Mouse (Mus musculus) stomach, embryonic 16.5 days (tissue): ENCODE measurements around the gene Sorbs2. TPM values are rescaled to one million over a fixed set of nuclear protein-coding genes. Genes with fewer than 3 reads are reported as not detected.
A peak's percentile ranks its signal among the peaks of the same experiment; 100 is the strongest.

Experiments
- ATAC-seq: fragments of 200-750 bp; cut with Nextera tagmentation; 2 replicates; pipeline ENCODE4 v1.8.0; 2017; ENCODE audit warnings: moderate number of reproducible peaks, moderate TSS enrichment; ENCODE audit not compliant: insufficient read depth, low FRiP score
- H3K27ac ChIP-seq: fragments of 300-500 bp; sonication (generic); 2 replicates; pipeline ENCODE4 v1.5.1; 2014; ENCODE audit warnings: low read length
- H3K27me3 ChIP-seq: fragments of 300-500 bp; sonication (generic); 2 replicates; pipeline ENCODE4 v1.6.1; 2014; ENCODE audit warnings: low read length, control low read depth, mixed read lengths; ENCODE audit not compliant: control insufficient read depth, insufficient read depth
- H3K36me3 ChIP-seq: fragments of 300-500 bp; sonication (generic); 2 replicates; pipeline ENCODE4 v1.6.1; 2014; ENCODE audit warnings: low read length; ENCODE audit not compliant: control insufficient read depth, insufficient read depth
- H3K4me1 ChIP-seq: fragments of 300-500 bp; sonication (generic); 2 replicates; pipeline ENCODE4 v1.6.1; 2014; ENCODE audit warnings: low read length, control low read depth, mixed read lengths; ENCODE audit not compliant: control insufficient read depth, insufficient read depth
- H3K4me2 ChIP-seq: fragments of 300-500 bp; sonication (generic); 2 replicates; pipeline ENCODE4 v1.6.1; 2014; ENCODE audit warnings: low read depth, low read length, mixed read lengths
- H3K4me3 ChIP-seq: fragments of 300-500 bp; sonication (generic); replicated peaks from 2 replicates; pipeline ENCODE4 v1.5.1; 2014; ENCODE audit warnings: mild to moderate bottlenecking, low read length
- H3K9ac ChIP-seq: fragments of 300-500 bp; sonication (generic); 2 replicates; pipeline ENCODE4 v1.6.1; 2014; ENCODE audit warnings: low read length
- H3K9me3 ChIP-seq: fragments of 300-500 bp; sonication (generic); replicated peaks from 2 replicates; pipeline ENCODE4 v1.6.1; 2016; ENCODE audit warnings: low read length, control low read depth; ENCODE audit not compliant: control insufficient read depth
- WGBS: fragments of 180-500 bp; shearing (Covaris S2); extraction: QIAGEN DNeasy Blood & Tissue Kit; methylation state at CpG from one replicate; pipeline ENCODE4 v1.1.7; 2014; 5-methylcytosine and 5-hydroxymethylcytosine counted together
- polyA plus RNA-seq: library from polyadenylated mRNA; unstranded; fragments of >200 nt; fragmentation: Nextera tagmentation; extraction: Ambion mirVana; gene quantifications from 2 replicates; pipeline ENCODE4 v1.2.1, GENCODE M21; 2015

Gene Sorbs2
- 27.2 and 28.3 TPM in 2 replicates for polyA plus RNA-seq

DNA sequence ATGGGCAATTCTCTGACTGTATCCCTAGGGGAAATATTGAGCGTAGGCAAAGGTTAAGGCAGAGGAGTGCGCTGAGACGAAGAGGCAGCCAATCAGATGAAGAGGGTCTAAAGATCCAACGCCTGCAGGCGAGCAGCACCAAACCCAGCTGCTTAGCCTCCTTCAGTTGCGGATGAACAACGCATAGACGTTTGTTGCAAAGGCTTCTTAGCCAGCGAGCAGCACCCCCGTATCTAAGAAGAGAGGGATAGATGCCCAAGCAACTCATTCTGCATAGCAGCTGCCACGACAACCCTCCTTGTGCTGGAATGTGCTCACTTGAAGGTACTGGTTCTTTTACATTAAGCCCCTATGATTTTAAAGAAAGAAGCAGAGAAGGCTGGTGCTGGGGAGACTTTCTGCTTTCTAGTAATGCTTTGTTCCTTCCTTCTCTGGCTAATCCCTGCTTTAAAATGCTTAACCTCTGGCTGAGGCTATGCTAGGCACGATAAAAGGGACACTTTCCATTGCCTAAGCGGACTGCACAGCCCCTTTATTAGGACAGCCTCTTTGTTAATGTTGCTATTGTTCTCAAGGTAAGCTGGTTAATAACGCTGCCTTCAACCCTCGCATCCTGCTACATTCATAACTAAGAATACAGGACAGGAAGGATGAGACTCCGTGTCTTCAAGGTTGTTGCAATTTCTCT, at the start of gene Sorbs2:
Gene Sorbs2, plus strand, starts transcription at position 155 of the 688 bp plus-strand sequence.
- no peak within 1 kb of the TSS for H3K27ac ChIP-seq
- H3K36me3 ChIP-seq = no peaks in the 10 kb centered on the region
- peak within 1 kb of the TSS; percentile 23; the same call in 1 of the 2 replicates for H3K4me3 ChIP-seq
- H3K27me3 ChIP-seq = no peaks in the 10 kb centered on the region
- no peak for ATAC-seq
- H3K9ac ChIP-seq = no peak within 1 kb of the TSS
- H3K4me1 ChIP-seq = 0 out of 2 replicates have a peak, but pooled peaks cover 7% of the 10 kb centered on the region
- WGBS = 20% methylated on average over 16 of the region's 16 CpGs
- peak within 1 kb of the TSS; percentile 34 for H3K4me2 ChIP-seq
- H3K9me3 ChIP-seq = no peaks in the 10 kb centered on the region

DNA sequence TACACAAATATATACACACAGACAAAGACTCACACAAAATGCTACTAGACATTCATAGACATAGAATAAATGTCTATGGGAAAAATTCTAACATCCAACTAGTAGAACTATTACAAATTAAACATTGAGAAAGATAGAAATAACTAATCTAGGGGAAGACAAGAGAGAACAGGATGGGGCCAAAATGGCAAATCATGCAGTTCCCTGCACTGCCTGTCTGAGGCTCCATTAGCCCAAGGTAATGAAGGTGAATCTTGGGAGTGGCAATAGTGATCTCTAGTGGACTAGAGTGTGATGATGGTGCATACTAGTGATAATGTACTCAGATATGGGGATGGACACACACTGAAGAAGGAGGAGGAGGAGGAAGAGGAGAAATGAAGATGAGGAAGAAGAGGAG, 49.7 kb upstream of the Sorbs2 start:
- no peaks in the 10 kb centered on the region for H3K27me3 ChIP-seq
- no peak for ATAC-seq
- no peak overlapping the region for H3K27ac ChIP-seq

DNA sequence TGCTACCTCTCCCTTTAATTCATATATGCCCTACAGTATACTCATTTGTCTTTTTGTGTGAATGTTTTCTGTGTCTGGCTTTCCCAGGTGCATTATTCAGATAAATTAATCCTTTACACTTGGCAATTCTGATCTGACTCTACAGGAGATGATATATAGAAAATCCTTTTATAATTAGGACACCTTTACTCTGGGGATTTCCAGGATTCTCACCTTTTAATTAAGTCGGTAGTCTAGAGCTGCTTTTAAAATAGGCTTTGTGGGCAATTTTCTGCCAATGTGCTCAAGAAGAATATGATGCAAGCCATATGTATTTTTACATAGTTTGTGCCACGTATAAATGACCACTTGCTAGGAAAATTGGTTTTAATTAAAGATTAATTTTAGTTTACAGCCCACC, 38.6 kb upstream of the Sorbs2 start:
- 82% methylated on average over 2 of the region's 2 CpGs for WGBS
- H3K9ac ChIP-seq = no peak overlapping the region
- no peaks in the 10 kb centered on the region for H3K36me3 ChIP-seq
- H3K4me3 ChIP-seq = no peak overlapping the region
- H3K27ac ChIP-seq = no peak overlapping the region
- H3K27me3 ChIP-seq = no peaks in the 10 kb centered on the region; the same call in 1 of the 2 replicates
- no peaks in the 10 kb centered on the region for H3K9me3 ChIP-seq
- no peaks in the 10 kb centered on the region for H3K4me1 ChIP-seq
- no peak for ATAC-seq
- H3K4me2 ChIP-seq = no peak overlapping the region

More for the DNA sequence above, 49.7 kb upstream of the Sorbs2 start:
- H3K9ac ChIP-seq = no peak overlapping the region
- H3K4me2 ChIP-seq = no peak overlapping the region
- no peaks in the 10 kb centered on the region for H3K36me3 ChIP-seq
- H3K9me3 ChIP-seq = 0 out of 2 replicates have a peak, but pooled peaks cover 2% of the 10 kb centered on the region
- H3K4me1 ChIP-seq = no peaks in the 10 kb centered on the region
- H3K4me3 ChIP-seq = no peak overlapping the region

DNA sequence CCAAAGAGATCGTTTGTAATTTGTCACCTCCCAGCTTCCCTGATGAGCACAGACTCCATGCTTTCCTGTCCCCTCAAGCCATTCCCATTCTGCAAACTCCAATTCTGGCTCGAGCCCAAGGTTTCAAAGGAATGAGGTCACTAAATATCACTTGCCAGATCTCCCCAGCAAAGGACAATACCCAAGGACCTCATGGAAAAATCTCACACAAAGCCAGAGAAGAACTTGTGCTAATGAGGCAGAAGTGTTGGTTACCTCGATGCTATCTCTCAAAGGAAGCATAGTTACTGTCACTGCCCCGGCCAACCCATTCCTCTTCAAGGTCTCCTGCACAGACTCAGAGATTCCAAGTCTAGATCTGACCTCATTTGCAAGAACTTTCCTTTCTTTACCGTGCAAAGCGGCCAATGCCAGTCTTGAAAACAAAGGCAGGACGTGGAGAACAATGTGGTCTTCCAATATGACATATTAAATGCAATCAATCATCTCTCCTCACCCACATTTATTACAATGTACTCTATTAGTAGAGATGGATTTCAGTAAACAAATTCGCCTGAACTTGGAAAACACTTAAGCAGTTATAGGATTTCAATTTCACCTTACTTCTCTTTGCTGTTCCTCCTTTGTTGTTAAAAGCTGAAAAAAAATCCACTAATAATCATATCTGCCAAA, 37.9 kb upstream of the Sorbs2 start:
- Histone ChIP-seq H3K4me3 (no peak overlapping the region), H3K36me3 (no peaks in the 10 kb centered on the region), H3K4me1 (no peaks in the 10 kb centered on the region), H3K27ac (no peak overlapping the region), H3K4me2 (no peak overlapping the region), H3K27me3 (no peaks in the 10 kb centered on the region; the same call in 1 of the 2 replicates), H3K9me3 (no peaks in the 10 kb centered on the region), H3K9ac (no peak overlapping the region)
- 64% methylated on average over 8 of the region's 8 CpGs for WGBS
- no peak for ATAC-seq

DNA sequence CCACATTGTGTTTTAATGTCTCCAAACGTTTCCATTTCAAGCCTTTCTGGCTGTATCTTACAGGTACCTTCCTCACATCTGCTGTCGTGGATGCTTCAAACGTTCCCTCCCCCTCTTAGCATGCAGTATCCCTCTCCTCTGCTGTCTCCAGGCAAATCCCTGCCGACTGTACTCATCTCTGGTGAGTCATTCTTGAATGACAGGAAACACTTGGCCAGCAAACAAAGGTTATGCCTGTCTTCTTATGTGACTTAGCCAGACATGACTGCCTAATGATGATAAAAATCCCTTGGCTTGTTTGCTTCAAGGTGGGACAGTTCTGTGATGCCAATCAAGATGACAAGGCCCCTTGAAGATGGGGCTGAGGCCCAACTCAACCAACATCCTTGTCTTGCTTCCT, 26.7 kb upstream of the Sorbs2 start:
- Histone ChIP-seq H3K4me2 (no peak overlapping the region), H3K4me1 (no peaks in the 10 kb centered on the region), H3K9me3 (no peaks in the 10 kb centered on the region), H3K27ac (no peak overlapping the region), H3K27me3 (no peaks in the 10 kb centered on the region), H3K36me3 (no peaks in the 10 kb centered on the region), H3K9ac (no peak overlapping the region), H3K4me3 (no peak overlapping the region)
- WGBS = 62% methylated on average over 4 of the region's 4 CpGs
- ATAC-seq = no peak

DNA sequence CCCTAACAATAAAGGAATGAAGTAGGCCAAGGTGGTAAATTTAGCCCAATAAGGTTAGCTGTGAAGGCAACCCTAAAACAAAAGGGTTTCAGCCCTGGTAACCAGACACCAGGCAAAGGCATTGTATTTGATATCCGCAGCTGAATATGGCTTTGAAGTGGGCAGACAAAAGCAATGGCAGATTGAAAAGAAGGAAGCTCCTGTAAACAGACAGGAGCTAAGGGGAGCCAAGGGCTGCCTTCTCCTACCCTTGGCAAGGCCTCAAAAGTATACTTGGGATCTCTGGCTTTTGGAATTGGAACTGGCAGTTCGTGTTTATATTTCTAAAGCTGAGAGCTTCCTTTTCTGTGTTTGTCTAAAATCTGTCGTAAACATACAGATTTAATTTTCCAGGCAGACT, 21.3 kb upstream of the Sorbs2 start:
- Histone ChIP-seq H3K9ac (no peak overlapping the region), H3K36me3 (no peaks in the 10 kb centered on the region), H3K9me3 (no peaks in the 10 kb centered on the region), H3K27ac (no peak overlapping the region), H3K27me3 (no peaks in the 10 kb centered on the region), H3K4me3 (no peak overlapping the region), H3K4me2 (no peak overlapping the region), H3K4me1 (no peaks in the 10 kb centered on the region)
- no peak for ATAC-seq
- WGBS = 57% methylated on average over 3 of the region's 3 CpGs

DNA sequence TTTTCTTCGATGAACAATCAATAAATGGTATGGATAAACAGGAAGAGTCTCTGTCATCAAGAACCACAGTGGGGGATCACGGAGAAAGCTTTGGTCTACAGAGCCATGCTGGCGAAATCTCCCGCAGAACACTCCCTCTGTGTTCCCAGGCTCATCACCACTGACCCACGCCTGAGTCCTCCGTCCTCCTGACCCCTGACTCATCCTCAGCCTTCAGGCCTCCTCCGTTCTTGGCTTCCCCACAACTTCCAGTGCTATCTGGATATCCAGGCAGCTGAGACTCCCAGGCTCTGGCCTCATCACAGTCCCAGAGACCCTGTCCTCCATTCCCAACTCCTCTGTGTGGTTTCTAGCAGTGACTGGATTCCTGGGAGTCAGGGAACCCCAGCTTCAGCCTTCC, 3.6 kb upstream of the Sorbs2 start:
- Histone ChIP-seq H3K9me3 (no peaks in the 10 kb centered on the region), H3K36me3 (no peaks in the 10 kb centered on the region), H3K4me3 (no peak overlapping the region), H3K9ac (no peak overlapping the region), H3K4me2 (no peak overlapping the region), H3K27me3 (no peaks in the 10 kb centered on the region), H3K4me1 (0 out of 2 replicates have a peak, but pooled peaks cover 7% of the 10 kb centered on the region), H3K27ac (no peak overlapping the region)
- ATAC-seq = no peak
- WGBS = 78% methylated on average over 7 of the region's 7 CpGs

DNA sequence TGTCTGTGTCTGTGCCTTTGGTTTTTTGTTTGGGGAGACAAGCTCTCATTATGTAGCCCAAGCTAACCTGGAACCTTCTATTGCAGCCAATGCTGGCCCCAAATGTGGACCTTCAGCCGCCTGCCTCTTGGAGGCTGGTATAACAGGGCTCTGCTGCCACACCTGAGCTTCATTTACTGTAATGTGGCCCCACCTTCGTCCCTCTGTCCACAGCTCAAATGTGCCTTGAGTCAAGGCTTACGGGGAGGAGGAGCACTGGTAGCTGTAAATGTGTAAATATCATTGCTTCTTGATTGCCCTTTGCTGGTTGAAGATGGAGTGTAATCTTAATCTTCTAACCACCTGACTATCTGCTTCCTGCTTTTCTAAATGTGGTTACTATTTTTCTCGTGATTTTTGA, 1.2 kb upstream of the Sorbs2 start:
- H3K27ac ChIP-seq = no peak overlapping the region
- no peak overlapping the region for H3K4me2 ChIP-seq
- H3K9ac ChIP-seq = no peak overlapping the region
- H3K9me3 ChIP-seq = no peaks in the 10 kb centered on the region
- no peak overlapping the region for H3K4me3 ChIP-seq
- H3K4me1 ChIP-seq = 0 out of 2 replicates have a peak, but pooled peaks cover 7% of the 10 kb centered on the region
- WGBS = 74% methylated on average over 4 of the region's 4 CpGs
- H3K36me3 ChIP-seq = no peaks in the 10 kb centered on the region
- H3K27me3 ChIP-seq = no peaks in the 10 kb centered on the region
- no peak for ATAC-seq

DNA sequence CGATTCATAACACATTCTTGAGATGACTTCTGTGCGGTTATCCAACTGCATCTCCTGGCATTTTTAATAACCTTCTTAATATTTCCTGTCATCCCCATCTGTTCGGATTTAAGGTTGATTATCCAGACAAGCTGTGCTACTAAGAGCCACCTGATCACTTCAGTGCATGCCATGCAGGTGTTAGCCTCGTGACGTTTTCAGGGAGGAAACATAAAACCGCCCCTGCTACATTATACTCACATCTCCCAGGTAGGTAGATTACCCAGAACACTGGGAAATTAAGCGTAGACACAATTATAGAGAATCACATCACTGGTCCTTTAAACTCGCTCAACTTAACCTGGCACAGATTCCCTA, 333 bp upstream of the Sorbs2 start:
- Histone ChIP-seq H3K4me2 (peak overlapping the region; percentile 34), H3K4me1 (0 out of 2 replicates have a peak, but pooled peaks cover 7% of the 10 kb centered on the region), H3K9ac (no peak overlapping the region), H3K27ac (no peak overlapping the region), H3K4me3 (0 out of 2 replicates have a peak overlapping the region, but pooled peaks have one; percentile 23), H3K9me3 (no peaks in the 10 kb centered on the region), H3K27me3 (no peaks in the 10 kb centered on the region), H3K36me3 (no peaks in the 10 kb centered on the region)
- ATAC-seq = no peak
- WGBS = 48% methylated on average over 8 of the region's 8 CpGs
